Mouse (Mus musculus) neutrophil, adult 5-6 weeks (primary cell): ENCODE measurements around the gene Acsbg2. TPM values are rescaled to one million over a fixed set of nuclear protein-coding genes. Genes with fewer than 3 reads are reported as not detected.

Source experiments
- total RNA-seq: library from RNA; stranded (forward); fragments of 200-1000 nt; gene quantifications from 2 replicates; pipeline ENCODE4 v1.2.3, GENCODE M21; 2017

The Acsbg2 gene
- total RNA-seq, 1 experiment from 2014 or later = not detected

Other genes starting within 250 kb of the Acsbg2 start
- gene Lonp1, start 247.6 kb downstream of the Acsbg2 start, total RNA-seq = 32.6 and 32.9 TPM in 2 replicates
- not detected in 2 replicates for gene Catsperd, start 246.3 kb downstream of the Acsbg2 start, total RNA-seq
- gene Ranbp3, start 201.2 kb downstream of the Acsbg2 start, total RNA-seq = 64.5 and 65.3 TPM in 2 replicates
- gene Ndufa11, start 156.7 kb downstream of the Acsbg2 start, total RNA-seq = 31.2 and 33.6 TPM in 2 replicates
- 10.7 and 10.8 TPM in 2 replicates for gene Vmac, start 156.4 kb downstream of the Acsbg2 start, total RNA-seq
- gene Nrtn, start 116.9 kb downstream of the Acsbg2 start, total RNA-seq = not detected in 2 replicates
- gene Dus3l, start 109.7 kb downstream of the Acsbg2 start, total RNA-seq = 25.9 and 27.0 TPM in 2 replicates
- 0.25 and 0.58 TPM in 2 replicates for gene Prr22, start 104.2 kb downstream of the Acsbg2 start, total RNA-seq
- gene Rfx2, start 43.4 kb downstream of the Acsbg2 start, total RNA-seq = 8.6 and 11.1 TPM in 2 replicates
- not detected in 2 replicates for gene 1700061G19Rik, start 1.0 kb upstream of the Acsbg2 start, total RNA-seq
- gene Mllt1, start 61.0 kb upstream of the Acsbg2 start, total RNA-seq = 13.0 and 13.8 TPM in 2 replicates
- not detected in 2 replicates for gene Acer1, start 107.7 kb upstream of the Acsbg2 start, total RNA-seq
- 23.0 and 28.9 TPM in 2 replicates for gene Clpp, start 115.9 kb upstream of the Acsbg2 start, total RNA-seq
- 10.6 and 17.9 TPM in 2 replicates for gene Alkbh7, start 122.9 kb upstream of the Acsbg2 start, total RNA-seq
- not detected in 2 replicates for gene Pspn, start 125.6 kb upstream of the Acsbg2 start, total RNA-seq
- gene Gtf2f1, start 136.8 kb upstream of the Acsbg2 start, total RNA-seq = 56.5 and 56.7 TPM in 2 replicates
- not detected in 2 replicates for gene Gm17949, start 137.0 kb upstream of the Acsbg2 start, total RNA-seq
- 54.5 and 58.2 TPM in 2 replicates for gene Khsrp, start 157.1 kb upstream of the Acsbg2 start, total RNA-seq
- gene Slc25a41, start 167.2 kb upstream of the Acsbg2 start, total RNA-seq = not detected in 2 replicates
- 3.3 TPM in 2 replicates for gene Crb3, start 184.7 kb upstream of the Acsbg2 start, total RNA-seq
- 3.4 and 3.6 TPM in 2 replicates for gene Slc25a23, start 185.4 kb upstream of the Acsbg2 start, total RNA-seq
- 145 and 158 TPM in 2 replicates for gene Dennd1c, start 204.1 kb upstream of the Acsbg2 start, total RNA-seq
- gene Tubb4a, start 213.3 kb upstream of the Acsbg2 start, total RNA-seq = 0.37 and 0.70 TPM in 2 replicates
- 1.7 and 2.0 TPM in 2 replicates for gene Tnfsf9, start 230.9 kb upstream of the Acsbg2 start, total RNA-seq